Mouse (Mus musculus): Measurements from ENCODE around the gene Clec9a.

DNA sequence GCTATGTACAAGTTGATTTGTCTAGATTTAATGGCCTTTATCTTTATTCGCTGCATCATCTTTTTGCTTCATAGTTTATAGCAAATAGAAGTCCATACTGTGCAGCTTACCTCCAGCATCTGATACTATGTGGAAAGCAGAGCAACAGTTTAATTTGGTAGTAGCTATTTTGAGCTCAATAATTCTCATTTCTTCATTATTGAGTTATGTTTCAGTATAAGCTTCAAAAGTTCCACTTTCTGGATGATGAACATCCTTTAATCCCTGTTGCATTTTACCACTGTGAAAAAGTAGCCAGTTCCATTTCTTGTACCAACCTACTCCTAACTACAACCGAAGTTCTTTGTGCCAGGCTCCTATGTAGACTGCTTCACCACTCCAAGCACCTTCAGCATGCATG, at the start of gene Clec9a:
- TF ChIP-seq CTCF (IDR thresholded peaks at IDR 0.05; ENCODE audit: extremely low read depth, insufficient read depth, low read length) (no peak), POLR2A (IDR thresholded peaks at IDR 0.05; ENCODE audit: extremely low read depth, insufficient read depth, low read length) (no peak)

All from cortical plate, adult 2 months (tissue).